Mouse (Mus musculus): ENCODE results near the gene Rgs8.

DNA sequence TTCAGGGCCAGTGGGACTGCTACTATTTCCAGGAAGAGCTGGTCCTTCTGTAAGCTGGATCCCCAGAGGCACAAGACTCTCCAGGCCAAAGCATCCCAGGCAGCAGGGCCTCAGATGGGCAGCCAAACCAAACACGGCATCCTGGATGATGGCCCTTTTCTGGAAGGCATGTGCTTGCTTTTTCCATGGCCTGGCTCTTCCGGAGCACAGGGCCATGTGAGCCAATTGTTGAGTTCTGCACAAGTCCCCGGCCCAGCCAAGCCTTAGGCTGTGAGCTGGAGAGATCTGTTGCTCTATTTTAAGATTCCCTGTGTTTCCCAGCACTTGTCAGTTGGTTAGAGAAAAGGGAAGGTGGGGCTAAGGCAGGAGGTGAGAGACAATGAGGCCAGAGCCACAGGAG lies 77.8 kb downstream of the Rgs8 start:
- TF ChIP-seq CTCF (IDR thresholded peaks at IDR 0.05; ENCODE audit: control insufficient read depth, insufficient read depth, insufficient read length) = no peak
- no peak for TF ChIP-seq MAX (IDR thresholded peaks at IDR 0.05)
- TF ChIP-seq USF1 (IDR thresholded peaks at IDR 0.05; ENCODE audit: low read depth) = no peak

All from C2C12 (cell line).